Mouse (Mus musculus) T-cell, adult 66 days (primary cell): ENCODE results near the gene Reln. TPM values are rescaled to one million over a fixed set of nuclear protein-coding genes. Genes with fewer than 3 reads are reported as not detected.

Experiments
- total RNA-seq, 2 experiments: library from RNA; stranded (reverse); gene quantifications; 3 replicates in 1 of 2; 4 replicates in 1 of 2; pipeline ENCODE4 v1.2.4; 2023

Gene Reln
- total RNA-seq: under 1 TPM in 1 of 2 experiments, not detected in 1; 0.36 TPM

GRCm38 (mm10) chr5:22344556-22344975 is at the start of gene Reln:
Gene Reln, minus strand, starts transcription at chr5:22344702.

GRCm38 (mm10) chr5:21865346-21866107 is 479.0 kb downstream of the Reln start, which contains the start of gene Slc26a5:
Gene Slc26a5, minus strand, starts transcription at chr5:21865604.

Other genes with a start within 250 kb of the Reln start
- gene Orc5, start 205.7 kb upstream of the Reln start, total RNA-seq: 10 to 100 TPM; 26.3 to 26.6 TPM